Mouse (Mus musculus) gonadal fat pad, adult 2 months (tissue): Measurements from ENCODE around the gene Umad1. TPM values are rescaled to one million over a fixed set of nuclear protein-coding genes. Genes with fewer than 3 reads are reported as not detected.

Source experiments
- DNase-seq: peaks from one replicate; pipeline ENCODE4 v3.0.0-alpha.2; 2012; ENCODE audit warnings: low read depth
- polyA plus RNA-seq: library from polyadenylated mRNA; depleted of rRNA; stranded (reverse); fragments of >200 nt; gene quantifications from 2 replicates; pipeline ENCODE4 v1.2.3, GENCODE M21; 2012

Umad1 gene
- polyA plus RNA-seq, 1 experiment = 12.4 TPM

- no peak for DNase-seq
Measured at GRCm38 (mm10) chr6:8416802-8417569, 157.9 kb downstream of the Umad1 start.

- no peak for DNase-seq
Measured at GRCm38 (mm10) chr6:8419485-8420186, 160.5 kb downstream of the Umad1 start.

GRCm38 (mm10) chr6:8420187-8420503 lies 161.1 kb downstream of the Umad1 start:
- no peak for DNase-seq

GRCm38 (mm10) chr6:8421421-8421820 lies 162.3 kb downstream of the Umad1 start:
- DNase-seq = no peak

GRCm38 (mm10) chr6:8421959-8422581 lies 163.0 kb downstream of the Umad1 start:
- no peak for DNase-seq

GRCm38 (mm10) chr6:8423142-8423541 lies 164.1 kb downstream of the Umad1 start:
- DNase-seq = no peak

- DNase-seq = no peak
Measured at GRCm38 (mm10) chr6:8427692-8428091, 168.6 kb downstream of the Umad1 start.

GRCm38 (mm10) chr6:8430610-8431234 lies 171.6 kb downstream of the Umad1 start:
- DNase-seq = no peak

- DNase-seq = no peak
Measured at GRCm38 (mm10) chr6:8433179-8433578, 174.1 kb downstream of the Umad1 start.

- DNase-seq = no peak
Measured at GRCm38 (mm10) chr6:8437937-8438336, 178.8 kb downstream of the Umad1 start.

- DNase-seq = peak; percentile 1
Measured at GRCm38 (mm10) chr6:8441814-8442213, 182.7 kb downstream of the Umad1 start.

GRCm38 (mm10) chr6:8446786-8447185 lies 187.7 kb downstream of the Umad1 start:
- DNase-seq = no peak

- no peak for DNase-seq
Measured at GRCm38 (mm10) chr6:8455599-8455998, 196.5 kb downstream of the Umad1 start.

GRCm38 (mm10) chr6:8458596-8458995 lies 199.5 kb downstream of the Umad1 start:
- DNase-seq = no peak

GRCm38 (mm10) chr6:8462447-8462846 lies 203.4 kb downstream of the Umad1 start:
- DNase-seq = no peak

- DNase-seq = no peak
Measured at GRCm38 (mm10) chr6:8465388-8465787, 206.3 kb downstream of the Umad1 start.

GRCm38 (mm10) chr6:8465985-8466384 lies 206.9 kb downstream of the Umad1 start:
- DNase-seq = no peak

GRCm38 (mm10) chr6:8467667-8468337 lies 208.7 kb downstream of the Umad1 start:
- no peak for DNase-seq

- no peak for DNase-seq
Measured at GRCm38 (mm10) chr6:8469918-8470317, 210.8 kb downstream of the Umad1 start.

GRCm38 (mm10) chr6:8472125-8472524 lies 213.0 kb downstream of the Umad1 start:
- no peak for DNase-seq

GRCm38 (mm10) chr6:8472915-8473314 lies 213.8 kb downstream of the Umad1 start:
- no peak for DNase-seq

GRCm38 (mm10) chr6:8473498-8473897 lies 214.4 kb downstream of the Umad1 start:
- DNase-seq = no peak
